Mouse (Mus musculus) midbrain, embryonic 11.5 days (tissue): ENCODE measurements at regions not wholly inside any gene's neighbourhood (a gene's known extent, or its start where the extent isn't known, plus 50 kb on each side); places are given as distances from the start of the nearest gene placed in this dataset.

Experiments
- ATAC-seq: fragments of 200-750 bp; cut with Nextera tagmentation; 2 replicates; pipeline ENCODE4 v1.8.0; 2017; ENCODE audit warnings: moderate TSS enrichment, moderate library complexity; ENCODE audit not compliant: low FRiP score
- DNase-seq: peaks from one replicate; pipeline ENCODE4 v3.0.0; 2015; ENCODE audit warnings: low spot score; ENCODE audit errors: missing footprints
- H3K27ac ChIP-seq: fragments of 300-500 bp; sonication (generic); 2 replicates; pipeline ENCODE4 v1.5.1; 2014; ENCODE audit warnings: low read depth, low read length
- H3K27me3 ChIP-seq: fragments of 300-500 bp; sonication (generic); 2 replicates; pipeline ENCODE4 v1.6.1; 2014; ENCODE audit warnings: mild to moderate bottlenecking, low read length, moderate library complexity, mixed read lengths; ENCODE audit not compliant: control insufficient read depth, insufficient read depth
- H3K36me3 ChIP-seq: fragments of 300-500 bp; sonication (generic); 2 replicates; pipeline ENCODE4 v1.6.1; 2014; ENCODE audit warnings: mild to moderate bottlenecking, low read length, moderate library complexity, mixed read lengths; ENCODE audit not compliant: control insufficient read depth, insufficient read depth
- H3K4me1 ChIP-seq: fragments of 300-500 bp; sonication (generic); 2 replicates; pipeline ENCODE4 v1.6.1; 2014; ENCODE audit warnings: low read length; ENCODE audit not compliant: control insufficient read depth, insufficient read depth
- H3K4me2 ChIP-seq: fragments of 300-500 bp; sonication (generic); 2 replicates; pipeline ENCODE4 v1.6.1; 2014; ENCODE audit warnings: mild to moderate bottlenecking, moderate library complexity
- H3K4me3 ChIP-seq: fragments of 300-500 bp; sonication (generic); 2 replicates; pipeline ENCODE4 v1.5.1; 2014; ENCODE audit warnings: low read depth, low read length
- H3K9ac ChIP-seq: fragments of 300-500 bp; sonication (generic); 2 replicates; pipeline ENCODE4 v1.6.1; 2014; ENCODE audit warnings: low read length
- H3K9me3 ChIP-seq: fragments of 300-500 bp; sonication (generic); 2 replicates; pipeline ENCODE4 v1.6.1; 2016; ENCODE audit warnings: low read length; ENCODE audit not compliant: control insufficient read depth
- WGBS: fragments of 180-500 bp; shearing (Covaris S2); extraction: QIAGEN DNeasy Blood & Tissue Kit; methylation state at CpG from one replicate; pipeline ENCODE4 v1.1.7; 2014; 5-methylcytosine and 5-hydroxymethylcytosine counted together

GRCm38 (mm10) chr15:57187840-57188457 is 289.5 kb downstream of the Slc22a22 start:
- 50% methylated on average over 1 of the region's 1 CpGs for WGBS

GRCm38 (mm10) chr15:57179138-57179537 is 298.3 kb downstream of the Slc22a22 start:
- Histone ChIP-seq H3K4me1 (no peaks in the 10 kb centered on the region), H3K27me3 (no peaks in the 10 kb centered on the region), H3K4me3 (no peak overlapping the region), H3K36me3 (no peaks in the 10 kb centered on the region), H3K27ac (no peak overlapping the region), H3K9ac (no peak overlapping the region), H3K4me2 (no peak overlapping the region), H3K9me3 (no peaks in the 10 kb centered on the region)
- ATAC-seq: no peak
- no peak for DNase-seq
- 53% methylated on average over 1 of the region's 1 CpGs for WGBS

More at GRCm38 (mm10) chr15:57187840-57188457, 289.5 kb downstream of the Slc22a22 start:
- Histone ChIP-seq H3K27ac (no peak overlapping the region), H3K36me3 (no peaks in the 10 kb centered on the region), H3K27me3 (no peaks in the 10 kb centered on the region), H3K4me2 (no peak overlapping the region), H3K9ac (no peak overlapping the region), H3K9me3 (no peaks in the 10 kb centered on the region), H3K4me3 (no peak overlapping the region), H3K4me1 (no peaks in the 10 kb centered on the region)
- no peak for ATAC-seq
- no peak for DNase-seq

GRCm38 (mm10) chr15:57172723-57173122 is 304.7 kb downstream of the Slc22a22 start:
- peak; percentile 42; the same call in 1 of the 2 replicates for ATAC-seq
- no peaks in the 10 kb centered on the region for H3K36me3 ChIP-seq
- H3K27ac ChIP-seq: no peak overlapping the region
- H3K4me2 ChIP-seq: no peak overlapping the region
- 13% methylated on average over 5 of the region's 5 CpGs for WGBS
- H3K4me3 ChIP-seq: no peak overlapping the region
- H3K4me1 ChIP-seq: peaks cover 4% of the 10 kb centered on the region; the same call in 1 of the 2 replicates
- no peak overlapping the region for H3K9ac ChIP-seq
- H3K9me3 ChIP-seq: no peaks in the 10 kb centered on the region
- no peaks in the 10 kb centered on the region for H3K27me3 ChIP-seq
- DNase-seq: no peak

GRCm38 (mm10) chr15:57162401-57163343 is 314.8 kb downstream of the Slc22a22 start:
- Histone ChIP-seq H3K27ac (no peak overlapping the region), H3K27me3 (no peaks in the 10 kb centered on the region), H3K4me3 (no peak overlapping the region), H3K4me1 (peaks cover 4% of the 10 kb centered on the region; the same call in 1 of the 2 replicates), H3K4me2 (no peak overlapping the region), H3K9ac (no peak overlapping the region), H3K9me3 (no peaks in the 10 kb centered on the region), H3K36me3 (no peaks in the 10 kb centered on the region)
- peak; percentile 87 for ATAC-seq
- DNase-seq: peak; percentile 89
- 37% methylated on average over 12 of the region's 12 CpGs for WGBS

- H3K4me2 ChIP-seq: no peak overlapping the region
- H3K27ac ChIP-seq: no peak overlapping the region
- no peak overlapping the region for H3K4me3 ChIP-seq
- 40% methylated on average over 9 of the region's 9 CpGs for WGBS
- no peaks in the 10 kb centered on the region for H3K36me3 ChIP-seq
- ATAC-seq: no peak
- no peak for DNase-seq
- H3K4me1 ChIP-seq: no peaks in the 10 kb centered on the region
- no peaks in the 10 kb centered on the region for H3K27me3 ChIP-seq
- no peaks in the 10 kb centered on the region for H3K9me3 ChIP-seq
- no peak overlapping the region for H3K9ac ChIP-seq
Measured at GRCm38 (mm10) chr15:57140130-57140750, 337.2 kb downstream of the Slc22a22 start.

GRCm38 (mm10) chr15:57104711-57105110 is 372.7 kb downstream of the Slc22a22 start:
- WGBS: 93% methylated on average over 3 of the region's 3 CpGs
- no peaks in the 10 kb centered on the region for H3K36me3 ChIP-seq

GRCm38 (mm10) chr15:57097309-57097708 is 380.1 kb downstream of the Slc22a22 start:
- H3K9me3 ChIP-seq: no peaks in the 10 kb centered on the region
- H3K27me3 ChIP-seq: no peaks in the 10 kb centered on the region
- no peak overlapping the region for H3K4me3 ChIP-seq
- WGBS: 86% methylated on average over 2 of the region's 2 CpGs
- no peak overlapping the region for H3K27ac ChIP-seq
- H3K36me3 ChIP-seq: no peaks in the 10 kb centered on the region
- ATAC-seq: no peak
- no peak overlapping the region for H3K9ac ChIP-seq
- no peaks in the 10 kb centered on the region for H3K4me1 ChIP-seq
- no peak overlapping the region for H3K4me2 ChIP-seq
- no peak for DNase-seq

More at GRCm38 (mm10) chr15:57104711-57105110, 372.7 kb downstream of the Slc22a22 start:
- no peaks in the 10 kb centered on the region for H3K4me1 ChIP-seq
- no peak overlapping the region for H3K4me2 ChIP-seq
- H3K9ac ChIP-seq: no peak overlapping the region
- no peaks in the 10 kb centered on the region for H3K27me3 ChIP-seq
- no peak overlapping the region for H3K27ac ChIP-seq
- no peak for ATAC-seq
- no peak for DNase-seq
- no peak overlapping the region for H3K4me3 ChIP-seq
- no peaks in the 10 kb centered on the region for H3K9me3 ChIP-seq

- H3K36me3 ChIP-seq: no peaks in the 10 kb centered on the region
- 0 out of 2 replicates have a peak, but pooled peaks have one; percentile 44 for ATAC-seq
- H3K9me3 ChIP-seq: no peaks in the 10 kb centered on the region
- no peaks in the 10 kb centered on the region for H3K27me3 ChIP-seq
- no peak overlapping the region for H3K4me2 ChIP-seq
- peaks cover 3% of the 10 kb centered on the region; the same call in 1 of the 2 replicates for H3K4me1 ChIP-seq
- no peak overlapping the region for H3K4me3 ChIP-seq
- H3K27ac ChIP-seq: no peak overlapping the region
- DNase-seq: no peak
- no peak overlapping the region for H3K9ac ChIP-seq
Measured at GRCm38 (mm10) chr15:57079806-57080205, 397.6 kb downstream of the Slc22a22 start.

GRCm38 (mm10) chr15:57073776-57074175 is 403.6 kb downstream of the Slc22a22 start:
- H3K9ac ChIP-seq: no peak overlapping the region
- WGBS: 91% methylated on average over 4 of the region's 4 CpGs
- no peaks in the 10 kb centered on the region for H3K36me3 ChIP-seq
- no peak overlapping the region for H3K27ac ChIP-seq
- ATAC-seq (no peak), DNase-seq (no peak)
- no peak overlapping the region for H3K4me3 ChIP-seq
- no peaks in the 10 kb centered on the region for H3K27me3 ChIP-seq
- no peaks in the 10 kb centered on the region for H3K4me1 ChIP-seq
- no peak overlapping the region for H3K4me2 ChIP-seq
- H3K9me3 ChIP-seq: no peaks in the 10 kb centered on the region
